Mouse (Mus musculus) urinary bladder, adult 18-20 months (tissue): Measurements from ENCODE around the gene Gpr156.

Source experiments
- DNase-seq, 2 experiments: peaks; one replicate each; pipeline ENCODE4 v3.0.0; 2022; ENCODE audit warnings: low spot score in 2 of 2, mixed read lengths in 2 of 2

Gpr156 gene

DNA sequence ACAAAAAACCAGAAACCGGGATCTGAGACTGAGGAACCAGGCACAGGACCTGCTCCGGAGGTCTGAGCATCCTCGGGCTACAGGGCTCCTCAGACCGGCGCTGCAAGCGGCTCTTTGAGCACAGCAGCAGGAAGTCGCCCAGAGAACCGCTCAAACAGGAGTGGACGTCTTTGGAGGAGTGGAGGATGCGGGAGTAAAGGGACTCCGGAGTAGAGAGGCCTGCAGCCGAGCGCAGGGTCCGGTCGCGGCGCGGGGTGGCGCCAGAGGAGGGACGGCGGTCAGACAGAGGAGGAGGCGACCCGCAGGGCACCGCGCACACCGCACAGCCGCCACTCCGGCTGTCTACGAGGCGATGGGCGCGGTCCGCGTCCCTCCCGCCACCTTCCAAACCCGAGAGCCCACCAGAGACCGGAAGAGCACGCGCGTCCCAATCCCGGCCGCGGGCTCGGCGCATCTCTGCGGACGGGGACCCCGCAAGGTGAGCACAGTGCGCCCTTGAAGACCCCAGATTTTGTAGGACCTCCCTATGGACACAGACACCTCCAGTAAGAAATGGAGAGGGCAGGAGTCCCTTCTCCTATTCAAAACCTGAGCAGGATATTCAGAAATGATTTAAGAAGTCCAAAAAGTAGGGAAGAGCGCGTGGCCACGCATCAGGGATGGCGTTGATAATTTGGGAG is at the start of gene Gpr156:
Gene Gpr156, plus strand, starts transcription at position 359 of the 680 bp plus-strand sequence.
- DNase-seq: peak; percentile 6 to 26

DNA sequence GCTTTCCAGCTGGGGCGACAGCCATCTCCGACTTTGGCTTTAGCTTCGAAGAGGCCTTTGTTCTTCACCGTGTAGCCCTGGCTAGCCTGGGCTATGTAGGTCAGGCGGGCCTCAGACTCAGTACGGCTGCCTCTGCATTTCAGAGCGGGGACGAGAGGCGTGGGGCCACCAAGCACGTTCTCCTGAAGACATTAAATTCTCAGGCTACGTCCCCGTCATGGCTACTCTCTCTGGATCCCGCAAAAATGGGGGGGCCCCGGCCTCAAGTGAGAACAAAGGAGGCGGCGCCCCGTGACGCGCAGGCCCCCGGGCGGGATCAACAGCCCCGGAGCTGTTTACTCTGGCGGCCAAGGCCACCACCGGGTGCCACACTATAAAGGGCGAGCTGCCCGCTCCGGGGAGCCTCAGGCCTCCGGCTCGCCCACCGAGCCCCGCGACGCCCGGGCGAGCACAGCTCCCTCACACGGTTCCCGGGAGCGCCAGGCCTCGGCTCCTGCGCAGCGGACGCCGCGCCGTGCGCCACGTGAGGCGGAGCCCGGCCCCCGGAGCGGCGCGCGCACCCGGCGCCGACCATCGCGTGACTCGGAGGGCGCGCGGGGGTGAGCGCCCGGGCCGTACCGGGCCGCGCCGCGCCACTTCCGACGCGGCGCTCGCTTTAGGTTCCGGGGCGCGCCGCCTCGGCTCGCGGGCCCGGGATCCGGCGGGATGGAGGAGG is 48.3 kb upstream of the Gpr156 start, which contains the start of gene Lrrc58:
Gene Lrrc58, plus strand, starts transcription at position 599 of the 715 bp plus-strand sequence.
- DNase-seq: peak; percentile 71 to 84

DNA sequence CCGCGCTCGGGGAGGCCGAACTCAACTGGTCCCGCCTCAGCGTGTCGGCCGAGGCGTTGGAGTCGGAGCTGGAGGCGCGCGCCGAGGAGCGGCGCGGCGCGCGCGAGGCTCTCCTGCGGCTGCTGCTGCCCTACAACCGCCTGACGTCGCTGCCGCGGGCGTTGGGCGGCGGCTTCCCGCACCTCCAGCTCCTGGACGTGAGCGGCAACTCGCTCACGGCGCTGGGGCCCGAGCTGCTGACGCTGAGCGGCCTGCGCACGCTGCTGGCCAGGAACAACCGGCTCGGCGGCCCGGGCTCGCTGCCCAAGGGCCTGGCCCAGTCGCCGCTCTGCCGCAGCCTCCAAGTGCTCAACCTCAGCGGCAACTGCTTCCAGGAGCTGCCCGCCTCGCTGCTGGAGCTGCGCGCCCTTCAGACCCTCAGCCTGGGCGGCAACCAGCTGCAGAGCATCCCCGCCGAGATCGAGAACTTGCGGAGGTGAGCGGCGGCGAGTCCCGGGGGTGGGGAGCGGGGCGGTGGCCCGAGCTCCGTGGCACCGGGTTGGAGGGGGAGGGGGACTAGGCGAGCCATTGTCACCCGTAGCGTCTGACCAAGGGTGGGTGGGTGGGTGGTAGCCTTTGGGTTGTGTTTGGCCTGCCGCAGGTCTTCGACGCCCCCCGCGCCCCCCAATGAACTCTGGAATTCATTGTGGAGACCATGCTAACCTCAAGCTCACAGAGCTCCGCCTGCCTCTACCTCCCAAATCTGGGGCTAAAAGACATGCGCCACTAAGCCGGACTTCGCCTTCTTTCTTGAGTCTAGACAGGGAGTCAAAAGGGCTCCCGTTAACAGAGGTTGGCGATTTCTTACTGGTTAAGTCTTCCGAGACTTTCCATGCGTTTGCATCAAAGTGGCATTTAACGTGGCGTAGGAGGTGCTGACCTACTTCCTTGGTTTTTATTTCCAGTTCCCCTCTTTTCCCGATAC is 47.5 kb upstream of the Gpr156 start:
- DNase-seq: peak in 1 of 2 experiments; percentile 68

DNA sequence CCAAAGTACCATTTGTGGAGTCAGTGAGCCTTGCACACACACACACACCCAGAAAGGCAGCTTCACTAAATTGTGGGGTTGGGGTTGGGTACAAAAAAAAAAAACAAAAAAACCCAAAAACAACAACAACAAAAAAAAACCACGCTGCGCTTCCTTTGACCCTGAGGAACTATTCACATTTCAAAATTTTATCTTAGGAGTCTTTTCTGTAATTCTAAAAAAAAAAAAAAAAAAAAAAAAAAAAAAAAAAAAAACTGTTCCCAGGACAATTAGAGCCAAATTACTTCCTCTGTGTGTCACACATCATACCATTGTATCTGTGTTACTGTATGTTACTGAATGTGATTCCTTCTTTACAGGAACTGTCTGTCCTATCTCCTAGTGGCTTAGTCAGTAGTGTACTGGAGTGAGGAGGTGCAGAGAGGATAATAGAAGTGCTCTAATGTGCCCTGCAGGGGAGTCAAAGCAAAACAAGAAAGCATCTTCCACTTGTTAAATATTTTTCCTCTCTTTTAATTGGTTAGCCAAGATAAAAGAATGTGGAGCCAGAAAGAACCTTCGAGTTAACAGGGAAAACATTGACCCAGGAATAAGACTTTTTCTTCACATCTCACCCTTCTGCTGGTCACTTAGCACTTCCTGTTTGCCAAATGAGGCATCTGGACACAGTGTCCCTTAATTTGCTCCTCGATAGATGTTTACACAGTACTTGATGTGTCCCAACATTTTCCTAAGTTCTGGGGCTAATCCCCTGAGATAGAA is 46.6 kb upstream of the Gpr156 start:
- DNase-seq: no peak

DNA sequence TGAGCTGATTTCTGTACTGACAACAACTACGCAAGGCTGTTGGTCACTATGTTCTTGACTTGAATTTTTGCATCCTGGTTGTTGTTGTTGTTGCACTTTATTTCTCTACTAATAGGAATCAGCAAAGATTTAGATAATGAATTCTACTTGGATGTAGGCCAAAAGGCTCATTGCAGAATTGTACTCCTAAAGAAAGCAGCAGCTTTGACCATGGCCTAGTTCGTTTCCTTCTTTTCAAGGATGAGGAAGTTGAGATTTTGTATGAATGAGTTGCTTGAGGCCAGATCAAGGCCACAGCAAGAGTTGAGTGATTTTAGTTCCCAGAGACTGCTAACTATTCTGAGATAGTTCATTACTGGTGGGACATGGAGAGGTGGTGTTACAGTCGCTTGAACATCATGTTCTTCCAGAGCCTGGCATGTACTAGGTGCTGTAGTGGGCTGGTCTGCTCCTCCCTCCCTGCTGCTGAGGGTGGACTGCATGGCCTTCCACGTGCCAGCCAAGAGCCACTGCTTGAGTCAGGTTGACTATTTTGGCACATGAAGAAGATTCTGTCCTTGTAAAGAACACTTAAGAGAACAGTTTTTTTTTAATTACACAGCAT is 45.1 kb upstream of the Gpr156 start:
- no peak for DNase-seq

DNA sequence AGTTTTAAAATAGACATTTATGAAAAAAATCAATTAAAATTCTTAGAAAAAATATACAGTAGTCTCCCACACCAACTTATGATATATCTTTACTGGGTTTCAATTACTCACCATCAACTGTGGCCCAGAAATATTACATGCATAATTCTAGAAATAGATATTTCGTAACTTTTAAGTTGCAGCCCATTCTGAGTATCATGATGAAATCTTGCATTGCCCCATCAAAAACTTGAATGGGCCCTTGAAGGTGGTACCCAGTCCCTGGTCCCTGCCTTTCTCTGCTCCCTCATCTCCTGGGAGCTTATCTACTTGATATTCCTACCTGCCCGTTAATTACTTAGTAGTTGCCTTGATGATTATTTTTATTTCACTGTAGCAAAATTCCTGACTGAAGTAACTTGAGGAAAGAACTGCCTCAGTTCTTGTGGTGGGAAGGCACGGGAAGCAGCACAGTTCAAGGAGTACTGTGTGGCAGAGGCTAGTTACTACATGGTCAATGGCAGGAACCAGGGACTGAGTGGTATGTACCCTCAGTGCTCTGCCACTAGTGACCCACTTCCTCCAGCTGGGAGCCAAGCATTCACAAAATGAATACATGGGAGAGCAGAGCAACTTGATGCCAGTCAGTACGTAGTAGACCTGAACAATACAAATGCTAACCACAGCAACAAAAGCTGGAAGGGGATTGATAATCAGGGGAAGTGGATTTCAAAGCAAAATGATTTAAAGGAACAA is 41.6 kb upstream of the Gpr156 start:
- no peak for DNase-seq

DNA sequence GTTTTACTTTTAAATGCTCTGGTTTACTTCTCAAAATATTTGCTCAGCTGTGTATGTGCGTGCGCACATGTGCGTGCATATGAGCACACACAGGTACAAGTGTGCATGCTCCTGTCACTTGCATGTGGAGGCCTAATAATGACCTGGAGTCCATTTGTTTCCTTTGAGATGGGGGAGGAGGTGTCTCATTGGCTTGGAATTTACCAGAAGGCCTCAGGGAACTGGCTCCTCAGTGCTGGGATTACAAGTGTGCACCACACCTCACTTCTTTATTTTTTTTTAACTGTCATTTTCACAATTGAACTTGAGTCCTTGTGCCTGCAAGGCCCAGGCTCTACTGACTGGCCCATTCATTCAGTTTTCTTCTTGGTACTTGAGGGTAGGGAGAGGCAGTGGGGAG is 38.9 kb upstream of the Gpr156 start:
- DNase-seq: no peak

DNA sequence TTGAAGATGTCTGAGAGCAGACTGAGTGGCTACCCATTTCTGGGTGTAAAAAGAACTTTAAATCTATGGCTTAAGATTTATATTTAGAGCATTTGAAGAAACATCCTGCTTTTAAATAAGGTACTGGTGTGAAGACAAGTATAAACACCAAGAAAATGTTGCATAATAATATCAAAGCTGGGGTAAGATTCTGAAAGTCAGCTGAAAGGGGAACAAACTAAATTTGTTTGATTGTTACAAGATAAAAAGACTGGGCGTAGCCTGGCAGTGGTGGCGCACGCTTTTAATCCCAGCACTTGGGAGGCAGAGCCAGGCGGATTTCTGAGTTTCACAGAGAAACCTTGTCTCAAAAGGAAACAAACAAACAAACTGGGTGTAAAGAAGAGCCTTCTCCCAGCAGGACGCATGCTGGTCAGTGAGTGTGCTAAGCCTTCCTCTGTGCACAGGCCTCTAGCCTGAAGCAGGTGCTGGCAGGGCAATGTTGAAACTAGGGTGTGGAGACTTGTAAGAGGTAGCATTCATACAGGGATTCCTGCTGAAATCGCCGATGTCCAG is 37.3 kb upstream of the Gpr156 start:
- no peak for DNase-seq

DNA sequence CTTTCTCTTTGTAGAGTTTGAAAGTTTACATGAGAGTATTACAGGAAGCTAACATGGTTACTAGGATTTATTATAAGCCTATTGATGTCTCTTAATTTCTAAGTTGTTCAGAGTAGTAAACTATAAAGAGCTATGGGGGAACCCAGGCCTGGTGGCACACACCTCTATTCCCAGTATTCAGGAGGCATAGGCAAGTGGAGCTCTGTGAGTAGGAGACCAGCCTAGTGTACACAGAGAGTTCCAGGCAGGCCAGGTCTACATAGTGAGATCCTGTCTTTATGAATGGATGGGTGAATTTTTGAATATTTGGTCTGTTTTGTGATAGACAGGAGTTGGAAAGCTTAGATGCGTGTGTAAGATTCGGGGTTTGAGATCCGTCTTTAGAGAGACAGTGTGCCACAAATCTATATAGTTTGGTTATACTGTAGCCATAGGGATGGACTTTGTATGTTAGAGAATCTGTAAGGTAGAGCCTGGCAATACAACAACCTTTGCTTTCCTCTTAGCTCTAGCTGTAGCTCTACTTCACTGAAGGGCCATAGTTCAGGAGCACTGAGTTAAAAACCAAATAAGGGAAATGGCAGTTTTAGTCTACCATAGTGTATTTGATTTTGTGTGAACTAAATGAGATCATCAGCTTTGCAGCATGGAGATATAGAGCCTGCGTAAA is 36.4 kb upstream of the Gpr156 start:
- DNase-seq: no peak

DNA sequence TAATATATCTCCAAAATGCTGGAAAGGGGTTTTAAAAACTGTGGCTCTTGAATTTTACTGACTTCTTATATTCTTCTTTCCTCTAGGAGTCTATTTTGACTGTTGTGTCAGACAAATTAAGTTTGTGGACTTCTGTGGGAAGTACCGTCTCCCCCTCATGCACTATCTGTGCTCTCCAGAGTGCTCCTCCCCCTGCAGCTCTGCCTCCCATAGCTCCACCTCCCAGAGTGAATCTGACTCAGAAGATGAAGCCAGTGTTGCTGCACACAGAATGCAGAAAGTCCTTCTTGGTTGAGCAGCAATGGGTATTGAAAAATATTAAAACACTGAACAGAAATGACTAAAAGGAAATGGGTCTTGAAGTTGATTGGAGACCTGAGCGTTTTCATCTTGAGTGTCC is 35.1 kb upstream of the Gpr156 start:
- no peak for DNase-seq

DNA sequence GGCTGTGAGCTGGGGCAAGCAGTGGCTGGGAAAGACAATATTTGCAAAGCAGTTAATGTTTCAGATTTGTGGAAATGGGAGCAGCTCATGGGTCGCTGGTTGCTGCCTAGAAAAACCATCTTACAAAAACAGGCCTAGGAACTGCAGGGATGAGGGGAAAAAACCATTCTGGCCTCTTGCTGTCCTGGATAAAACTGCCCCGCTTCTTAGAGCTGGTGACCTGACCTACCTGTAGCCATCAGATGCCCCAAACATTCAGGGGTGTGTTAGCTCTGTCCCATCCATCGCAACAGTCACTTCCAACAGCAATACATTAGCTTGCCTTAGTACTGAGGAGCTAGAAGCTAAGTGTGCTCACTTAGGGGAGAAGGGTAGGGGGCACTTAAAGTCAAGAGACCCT is 27.3 kb upstream of the Gpr156 start:
- no peak for DNase-seq

DNA sequence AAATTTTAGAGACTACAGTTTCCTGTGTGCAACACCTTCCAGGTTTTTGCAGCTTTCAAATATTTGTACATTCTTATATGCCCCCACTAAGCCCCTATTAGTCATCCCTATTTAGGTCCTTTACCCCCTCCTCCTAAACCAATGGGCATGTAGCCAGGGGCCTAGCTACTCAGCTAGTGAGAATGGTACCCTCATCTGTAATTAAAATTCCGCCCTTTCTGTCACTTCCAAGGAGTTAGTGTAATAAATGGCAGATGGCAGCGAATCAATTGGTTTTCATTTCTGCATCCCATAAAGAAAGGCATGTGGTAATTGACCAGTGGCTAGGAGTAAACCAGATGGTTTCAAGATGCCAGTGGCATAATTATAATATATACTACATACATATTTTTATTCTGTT is 23.6 kb upstream of the Gpr156 start:
- DNase-seq: no peak

DNA sequence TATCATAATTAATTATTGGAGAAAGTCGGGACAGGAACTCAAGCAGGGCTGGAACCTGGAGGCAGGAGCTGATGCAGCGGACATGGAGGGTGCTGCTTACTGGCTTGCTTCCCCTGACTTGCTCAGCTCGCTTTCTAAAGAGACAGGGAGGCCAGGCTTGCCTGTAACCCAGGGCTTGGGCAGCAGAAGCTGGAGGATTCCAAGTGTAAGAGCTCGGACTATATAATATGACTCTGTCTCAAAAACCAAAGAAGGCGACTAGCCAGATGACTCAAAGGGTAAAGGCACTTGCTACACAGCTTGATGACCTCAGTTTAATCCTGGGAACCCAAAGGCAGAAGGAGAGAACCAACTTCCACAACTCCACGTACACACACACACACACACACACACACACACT is 22.9 kb upstream of the Gpr156 start:
- DNase-seq: no peak

DNA sequence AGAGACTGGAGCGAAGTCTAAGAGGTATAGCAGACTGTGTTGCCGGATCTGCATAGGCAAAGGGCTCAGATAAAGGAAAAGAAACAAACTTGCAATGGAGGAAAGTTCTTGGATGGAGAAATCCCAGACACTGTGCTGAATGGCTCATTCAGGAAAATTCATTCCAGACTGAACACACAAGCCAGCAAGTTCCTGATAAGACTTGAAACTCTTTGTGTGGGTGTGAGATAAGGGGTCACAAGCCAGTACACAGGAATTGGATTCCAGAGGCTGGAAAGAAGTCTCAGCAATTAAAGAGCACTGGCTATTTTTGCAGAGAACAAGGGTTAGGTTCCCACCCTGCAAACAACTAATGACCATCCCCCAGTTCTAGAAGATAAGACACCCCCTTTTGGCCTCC is 22.4 kb upstream of the Gpr156 start:
- DNase-seq: no peak

DNA sequence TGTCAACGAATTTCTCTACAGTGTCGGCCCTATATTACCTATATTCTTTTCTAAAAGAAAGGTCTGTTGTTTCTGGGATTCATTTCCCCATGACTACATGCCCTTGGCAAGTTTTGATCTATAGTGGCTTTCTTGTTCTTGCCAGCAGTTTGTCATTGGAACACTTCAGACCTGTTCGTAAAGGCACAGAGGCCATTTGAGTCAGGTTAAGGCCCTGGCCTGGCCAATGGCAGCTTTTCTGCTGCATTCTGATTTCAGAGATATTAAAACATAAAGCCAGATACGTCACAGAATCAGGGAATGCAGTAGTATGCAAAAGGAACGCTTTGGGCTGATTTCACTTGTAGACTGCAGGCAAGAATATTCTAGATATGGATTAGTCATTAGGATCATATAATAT is 17.5 kb upstream of the Gpr156 start:
- no peak for DNase-seq

DNA sequence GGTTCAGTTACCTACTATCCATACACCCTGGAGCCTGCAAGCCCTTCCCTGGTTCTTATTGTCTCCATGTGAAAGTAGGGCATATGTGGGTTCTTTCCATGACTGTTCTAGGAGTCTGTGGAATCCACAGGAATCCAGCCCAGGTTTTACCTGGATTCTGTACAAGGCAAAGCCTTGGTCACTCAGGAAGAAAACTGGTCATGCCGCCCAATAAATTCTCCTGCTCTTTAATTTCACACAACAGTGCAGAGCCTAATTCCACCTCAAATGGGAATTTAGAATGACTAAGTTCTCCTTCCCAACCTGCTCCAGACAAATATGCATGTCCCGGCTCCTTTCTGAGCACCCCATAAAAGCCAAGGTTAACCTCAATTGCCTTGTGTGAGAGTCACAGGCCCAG is 16.9 kb upstream of the Gpr156 start:
- no peak for DNase-seq

DNA sequence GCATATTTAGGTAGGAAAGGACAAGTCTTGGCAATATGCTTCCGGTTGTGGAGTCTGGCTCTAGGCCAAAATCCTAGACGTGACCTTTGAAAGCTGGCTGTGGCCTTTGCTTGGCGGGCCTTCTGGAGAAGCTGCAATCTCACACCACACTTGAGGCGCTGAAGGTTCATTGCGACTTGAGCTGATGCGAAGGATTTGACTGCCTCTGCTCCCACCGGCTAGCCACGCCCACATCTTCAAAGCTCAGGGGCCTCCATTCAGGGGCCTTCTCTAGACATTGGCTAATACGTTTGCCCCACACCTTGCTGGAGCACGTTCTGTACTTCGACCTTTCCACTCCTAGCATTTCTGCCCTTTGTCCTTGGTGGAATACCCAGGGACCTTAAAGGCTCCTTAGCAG is 15.0 kb upstream of the Gpr156 start:
- no peak for DNase-seq

DNA sequence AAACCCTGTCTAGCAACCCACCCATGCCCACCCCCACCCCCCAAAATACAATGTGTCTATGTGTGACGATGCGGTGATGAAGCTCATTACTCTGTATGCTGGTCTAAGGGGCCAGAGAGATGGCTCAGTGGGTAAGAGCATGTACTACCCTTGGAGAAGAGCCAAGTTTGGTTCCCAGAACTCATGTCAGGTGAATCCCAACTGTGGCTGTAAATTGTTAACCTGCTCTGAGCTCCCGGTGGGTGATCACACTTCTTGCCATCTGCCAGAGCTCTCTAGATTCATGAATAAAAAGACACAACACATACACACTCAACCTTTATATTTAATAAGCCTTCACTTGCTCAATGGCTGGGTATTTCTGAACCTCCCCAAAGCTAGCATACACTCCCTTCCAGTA is 9.8 kb upstream of the Gpr156 start:
- DNase-seq: no peak

DNA sequence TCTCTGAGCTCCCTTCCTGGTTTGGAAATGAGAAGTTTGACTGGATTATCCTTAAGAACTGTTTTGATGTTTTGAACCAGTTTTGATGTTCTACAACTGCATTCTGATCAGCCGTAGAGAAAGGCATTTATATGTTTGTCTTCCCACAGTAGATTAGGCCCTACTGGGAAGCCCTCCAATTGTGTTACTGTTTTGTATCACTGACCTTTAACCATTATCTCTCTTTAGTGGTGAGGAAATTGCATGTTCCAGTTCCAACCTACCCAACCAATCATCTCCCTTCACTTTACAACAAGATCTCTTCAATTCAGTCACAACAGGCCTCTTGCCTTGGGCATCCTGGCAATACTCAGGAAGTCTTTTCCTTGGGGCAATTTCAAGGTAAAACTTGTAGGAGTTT is 5.2 kb upstream of the Gpr156 start:
- DNase-seq: no peak

DNA sequence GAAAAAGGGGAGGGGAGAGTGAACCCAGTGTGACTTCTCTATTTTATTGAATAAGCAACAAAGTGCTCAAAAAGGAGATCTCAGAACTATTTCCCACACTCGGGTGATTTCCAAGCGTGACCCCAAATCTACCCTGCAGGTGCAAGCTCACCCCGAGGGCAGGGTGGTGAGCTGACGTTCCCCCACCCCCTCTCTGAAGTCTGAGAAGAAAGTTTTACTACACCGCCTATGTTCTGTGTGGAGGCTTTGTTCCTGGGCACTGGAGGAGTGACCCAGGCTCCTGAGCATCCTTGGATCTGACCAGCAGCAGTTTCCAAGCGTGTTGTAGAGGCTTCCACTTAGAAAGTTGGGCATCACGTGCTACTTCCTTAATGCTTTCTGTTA is 514 bp downstream of the Gpr156 start:
- DNase-seq: no peak
